Mouse (Mus musculus): ENCODE results near the gene Rapsn. TPM values are rescaled to one million over a fixed set of nuclear protein-coding genes. Genes with fewer than 3 reads are reported as not detected.
A peak's percentile ranks its signal among the peaks of the same experiment; 100 is the strongest.

Rapsn gene
- total and polyA plus RNA-seq, 2 experiments from 2014 or later = 1.1 TPM; not detected in 1

DNA sequence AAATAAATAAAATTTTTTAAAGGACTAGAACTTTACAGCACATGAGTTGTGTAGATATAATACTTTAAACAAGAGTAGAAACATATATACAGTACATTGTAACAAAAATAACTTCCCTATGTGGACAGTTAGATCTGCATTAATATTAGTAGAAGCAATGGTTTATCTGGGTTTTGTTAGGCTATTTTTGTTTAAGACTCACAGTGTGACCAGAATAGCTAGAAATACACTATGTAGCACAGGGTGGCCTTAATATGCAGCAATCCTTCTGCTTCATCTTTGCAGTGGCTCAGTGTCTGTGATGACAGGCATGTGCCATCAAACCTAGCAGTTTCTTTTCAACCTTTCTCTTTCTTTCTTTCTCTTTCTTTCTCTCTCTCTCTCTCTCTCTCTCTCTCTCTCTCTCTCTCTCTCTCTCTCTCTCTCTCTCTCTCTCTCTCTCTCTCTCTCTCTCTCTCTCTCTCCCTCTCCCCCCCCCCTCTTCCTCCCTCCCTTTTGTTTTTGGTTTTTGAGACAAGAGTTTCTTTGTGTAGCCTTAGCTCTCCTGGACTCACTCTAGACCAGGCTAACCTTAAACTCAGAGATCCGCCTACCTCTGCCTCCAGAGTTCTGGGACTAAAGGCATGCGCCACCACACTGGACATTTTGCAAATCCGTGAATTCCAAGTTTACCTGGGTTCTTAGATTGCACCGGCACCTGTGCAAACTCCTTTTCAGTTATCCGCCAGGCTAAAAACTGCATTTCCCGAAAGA is 17.9 kb downstream of the Rapsn start:
- 1% methylated on average over 6 of the region's 6 CpGs for WGBS
- Histone ChIP-seq H3K27me3 (ENCODE audit: insufficient read depth, low read length) (no peaks in the 10 kb centered on the region), H3K9me3 (ENCODE audit: low read length) (no peaks in the 10 kb centered on the region), H3K4me2 (ENCODE audit: low read depth, low read length) (peak overlapping the region; percentile 89), H3K4me3 (ENCODE audit: low read length) (peak overlapping the region; percentile 62), H3K9ac (replicated peaks; ENCODE audit: low read length) (peak overlapping the region; percentile 60), H3K4me1 (ENCODE audit: insufficient read depth, low read length) (peaks cover 8% of the 10 kb centered on the region; the same call in 1 of the 2 replicates), H3K27ac (peak overlapping the region; percentile 81), H3K36me3 (ENCODE audit: insufficient read depth, low read length) (peaks cover 29% of the 10 kb centered on the region)
- DNase-seq (ENCODE audit: low spot score) (no peak), ATAC-seq (peak; percentile 69)
- no peak for TF ChIP-seq CTCF (IDR thresholded peaks at IDR 0.05; ENCODE audit: low read depth)

GRCm38 (mm10) chr2:91053934-91054382 is 18.5 kb downstream of the Rapsn start, which contains the start of gene Psmc3:
Psmc3 (plus strand) TSS chr2:91054009.
- peak within 1 kb of the TSS; percentile 81 for H3K27ac ChIP-seq
- peak within 1 kb of the TSS; percentile 60 for H3K9ac ChIP-seq (replicated peaks; ENCODE audit: low read length)
- peaks cover 35% of the 10 kb centered on the region for H3K36me3 ChIP-seq (ENCODE audit: insufficient read depth, low read length)
- H3K27me3 ChIP-seq (ENCODE audit: insufficient read depth, low read length) = no peaks in the 10 kb centered on the region
- ATAC-seq = peak; percentile 99
- no peak for TF ChIP-seq CTCF (IDR thresholded peaks at IDR 0.05; ENCODE audit: low read depth)
- under 1% methylated on average over 40 of the region's 40 CpGs for WGBS
- H3K4me1 ChIP-seq (ENCODE audit: insufficient read depth, low read length) = peaks cover 8% of the 10 kb centered on the region; the same call in 1 of the 2 replicates
- H3K4me3 ChIP-seq (ENCODE audit: low read length) = peak within 1 kb of the TSS; percentile 62
- DNase-seq (ENCODE audit: low spot score) = peak; percentile 97
- peak within 1 kb of the TSS; percentile 89 for H3K4me2 ChIP-seq (ENCODE audit: low read depth, low read length)
- no peaks in the 10 kb centered on the region for H3K9me3 ChIP-seq (ENCODE audit: low read length)

GRCm38 (mm10) chr2:91058435-91058834 is 23.0 kb downstream of the Rapsn start:
- no peak for DNase-seq (ENCODE audit: low spot score)
- Histone ChIP-seq H3K27me3 (ENCODE audit: insufficient read depth, low read length) (no peaks in the 10 kb centered on the region), H3K27ac (no peak overlapping the region), H3K9ac (replicated peaks; ENCODE audit: low read length) (no peak overlapping the region), H3K4me1 (ENCODE audit: insufficient read depth, low read length) (peaks cover 8% of the 10 kb centered on the region; the same call in 1 of the 2 replicates), H3K4me2 (ENCODE audit: low read depth, low read length) (no peak overlapping the region), H3K4me3 (ENCODE audit: low read length) (no peak overlapping the region), H3K36me3 (ENCODE audit: insufficient read depth, low read length) (peaks cover 52% of the 10 kb centered on the region), H3K9me3 (ENCODE audit: low read length) (no peaks in the 10 kb centered on the region)
- no peak for ATAC-seq
- 89% methylated on average over 5 of the region's 5 CpGs for WGBS
- TF ChIP-seq CTCF (IDR thresholded peaks at IDR 0.05; ENCODE audit: low read depth) = no peak

DNA sequence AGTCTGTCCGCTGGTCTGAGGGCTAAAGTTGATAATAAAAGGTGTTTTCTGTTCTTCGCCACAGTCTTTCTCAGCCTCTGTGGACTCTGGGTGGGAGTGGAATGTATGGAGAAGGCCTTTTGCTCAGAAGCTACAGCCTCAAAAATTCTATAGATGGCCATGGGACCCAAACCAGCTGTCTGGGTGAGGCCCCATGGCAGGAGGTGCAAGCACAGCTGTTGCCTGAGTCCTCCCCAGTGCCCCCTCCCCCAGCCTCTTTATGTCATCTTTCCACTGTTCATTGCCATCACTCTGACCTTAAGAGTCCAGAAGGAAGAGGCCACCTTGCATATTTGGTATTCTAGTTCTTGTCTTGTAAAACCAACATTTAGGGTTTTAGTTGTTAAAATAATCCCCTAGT is 24.0 kb downstream of the Rapsn start:
- ATAC-seq = no peak
- no peak overlapping the region for H3K27ac ChIP-seq
- WGBS = 91% methylated on average over 2 of the region's 2 CpGs
- no peaks in the 10 kb centered on the region for H3K9me3 ChIP-seq (ENCODE audit: low read length)
- DNase-seq (ENCODE audit: low spot score) = no peak
- no peak overlapping the region for H3K4me3 ChIP-seq (ENCODE audit: low read length)
- TF ChIP-seq CTCF (IDR thresholded peaks at IDR 0.05; ENCODE audit: low read depth) = no peak
- peaks cover 57% of the 10 kb centered on the region for H3K36me3 ChIP-seq (ENCODE audit: insufficient read depth, low read length)
- H3K27me3 ChIP-seq (ENCODE audit: insufficient read depth, low read length) = no peaks in the 10 kb centered on the region
- peaks cover 8% of the 10 kb centered on the region; the same call in 1 of the 2 replicates for H3K4me1 ChIP-seq (ENCODE audit: insufficient read depth, low read length)
- H3K9ac ChIP-seq (replicated peaks; ENCODE audit: low read length) = no peak overlapping the region
- H3K4me2 ChIP-seq (ENCODE audit: low read depth, low read length) = no peak overlapping the region

DNA sequence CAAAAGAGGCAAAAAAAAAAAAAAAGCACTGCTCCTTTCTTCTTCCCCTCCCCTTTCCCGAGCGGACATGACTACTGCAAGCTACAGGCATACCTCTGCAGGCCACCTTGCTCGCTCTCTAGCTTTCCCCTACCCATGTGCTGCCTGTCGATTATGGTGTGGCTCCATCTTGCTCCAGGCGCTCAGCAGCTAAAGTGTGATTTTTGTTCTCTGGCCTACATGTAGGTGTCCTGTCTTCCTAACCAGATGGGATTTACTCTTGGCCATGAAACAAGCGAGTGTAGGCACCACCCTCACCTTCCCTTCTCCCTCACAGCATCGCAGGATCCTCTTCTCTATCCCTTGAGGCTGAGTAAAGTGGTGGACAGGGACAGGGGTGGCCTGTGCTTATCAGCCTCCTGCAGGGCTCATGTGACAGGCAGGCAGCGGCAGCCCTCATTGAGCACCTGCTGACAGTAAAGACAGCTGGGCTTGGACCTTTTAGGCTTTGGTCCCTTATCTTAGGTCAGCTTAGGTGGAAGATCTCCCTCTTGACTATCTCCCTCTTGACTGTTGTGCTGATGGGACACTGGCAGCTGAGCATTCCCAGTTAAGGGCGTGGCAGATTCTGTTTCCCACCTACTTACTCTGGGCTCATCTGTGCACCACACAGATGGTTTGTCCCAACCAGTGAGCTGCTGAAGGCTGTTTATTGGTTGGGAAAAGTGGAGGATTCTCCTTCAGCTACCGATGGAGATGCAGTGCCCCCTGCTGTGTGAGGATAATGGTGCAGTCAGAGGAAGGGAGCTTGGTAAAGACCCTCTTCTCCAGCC is 25.3 kb downstream of the Rapsn start:
- Histone ChIP-seq H3K36me3 (ENCODE audit: insufficient read depth, low read length) (peaks cover 58% of the 10 kb centered on the region), H3K9ac (replicated peaks; ENCODE audit: low read length) (no peak overlapping the region), H3K9me3 (ENCODE audit: low read length) (no peaks in the 10 kb centered on the region), H3K4me2 (ENCODE audit: low read depth, low read length) (no peak overlapping the region), H3K27me3 (ENCODE audit: insufficient read depth, low read length) (no peaks in the 10 kb centered on the region), H3K4me1 (ENCODE audit: insufficient read depth, low read length) (no peaks in the 10 kb centered on the region), H3K4me3 (ENCODE audit: low read length) (no peak overlapping the region), H3K27ac (no peak overlapping the region)
- WGBS = 78% methylated on average over 10 of the region's 10 CpGs
- ATAC-seq (peak; percentile 52), DNase-seq (ENCODE audit: low spot score) (peak; percentile 76)
- TF ChIP-seq CTCF (IDR thresholded peaks at IDR 0.05; ENCODE audit: low read depth) = peak; percentile 77

DNA sequence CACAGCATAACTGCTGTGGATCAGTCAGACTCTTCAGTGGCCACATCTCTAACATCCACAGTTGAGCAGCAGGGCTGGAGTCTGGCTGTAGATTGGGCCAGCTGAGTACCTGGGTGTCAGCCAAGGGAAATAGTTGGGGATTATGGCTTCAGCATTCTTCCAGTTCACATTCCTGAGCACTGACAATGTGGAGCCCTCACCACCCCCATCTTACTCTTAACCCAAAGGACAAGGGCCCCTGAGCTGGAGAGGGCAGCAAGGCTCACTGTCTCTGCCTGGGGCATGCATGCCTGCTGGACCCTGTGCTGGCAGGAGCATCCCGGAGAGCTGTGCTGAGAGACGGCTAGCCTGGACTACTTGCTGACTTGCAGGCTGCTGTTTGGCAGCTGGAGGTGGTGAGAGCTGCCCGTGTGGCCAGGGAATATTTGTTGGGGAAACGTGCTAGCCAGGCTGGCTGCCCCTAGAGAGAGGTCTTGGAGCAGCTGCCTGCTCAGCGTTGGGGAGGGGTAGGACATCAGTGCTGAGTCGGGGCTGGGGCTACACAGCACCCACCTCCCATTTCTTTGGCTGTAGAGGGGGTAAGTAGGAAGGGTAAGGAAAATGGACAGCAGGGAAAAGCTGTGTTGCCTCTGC is 26.5 kb downstream of the Rapsn start:
- Histone ChIP-seq H3K9ac (replicated peaks; ENCODE audit: low read length) (no peak overlapping the region), H3K36me3 (ENCODE audit: insufficient read depth, low read length) (peaks cover 47% of the 10 kb centered on the region), H3K4me1 (ENCODE audit: insufficient read depth, low read length) (no peaks in the 10 kb centered on the region), H3K27me3 (ENCODE audit: insufficient read depth, low read length) (no peaks in the 10 kb centered on the region), H3K9me3 (ENCODE audit: low read length) (no peaks in the 10 kb centered on the region), H3K27ac (no peak overlapping the region), H3K4me2 (ENCODE audit: low read depth, low read length) (no peak overlapping the region), H3K4me3 (ENCODE audit: low read length) (no peak overlapping the region)
- ATAC-seq = no peak
- no peak for TF ChIP-seq CTCF (IDR thresholded peaks at IDR 0.05; ENCODE audit: low read depth)
- 71% methylated on average over 6 of the region's 6 CpGs for WGBS
- DNase-seq (ENCODE audit: low spot score) = no peak
